Mouse (Mus musculus): ENCODE results near the gene Prrt4.

- no peak for TF ChIP-seq EP300 (IDR thresholded peaks at IDR 0.05; ENCODE audit: low read depth)
- TF ChIP-seq CTCF (IDR thresholded peaks at IDR 0.05; ENCODE audit: low read depth), result no peak
These were observed 22.6 kb upstream of the Prrt4 start for GRCm38 (mm10) chr6:29201988-29202387.

All from liver, postnatal 0 days (tissue).